In genomic region chr7:44965975-44966374, GRCm38 (mm10) we compare ENCODE assay signal across 16 mouse cellular contexts. TPM values are rescaled to one million over a fixed set of nuclear protein-coding genes. Genes with fewer than 3 reads are reported as not detected.
DNase-seq lines count a peak whose midpoint lies in the region; ATAC-seq and TF ChIP-seq lines count a peak whose summit lies in the region.
"Had no signal": no experiment of that assay in that cellular context is flagged by ENCODE, and none has a peak within 500 bp of the region (broad histone marks: within the 10 kb centered on the region; RNA-seq: fewer than 3 reads in every experiment).

No protein-coding gene starts in this region.

- DNase-seq in kidney, postnatal 0 days (ENCODE audit: low spot score): no peak
- DNase-seq in kidney, adult 11 months: no peak
- no peak for DNase-seq in midbrain, postnatal 0 days (ENCODE audit: low spot score)
- DNase-seq in R1 (ENCODE audit: low read depth, low spot score): peak; percentile 47
- peak; percentile 28 for DNase-seq in stomach, postnatal 0 days (ENCODE audit: low spot score)
- no peak for DNase-seq in adrenal gland, postnatal 36 days
- DNase-seq: cerebellum, adult 11-12 months had no signal

- ATAC-seq in kidney, postnatal 0 days (replicated peaks; ENCODE audit: low FRiP score, low read depth): no peak
- no peak for ATAC-seq in midbrain, postnatal 0 days (ENCODE audit: low FRiP score)
- ATAC-seq in midbrain, embryonic 15.5 days (replicated peaks): no peak
- no peak for ATAC-seq in stomach, postnatal 0 days (ENCODE audit: low FRiP score, low TSS enrichment)
- ATAC-seq: forebrain, embryonic 13.5 days; hindbrain, postnatal 0 days had no signal

- no peak for TF ChIP-seq EP300 in stomach, postnatal 0 days (optimal IDR thresholded peaks at IDR 0.05)

- no peak overlapping the region for H3K4me3 ChIP-seq in kidney, postnatal 0 days (replicated peaks; ENCODE audit: low read depth, low read length)
- H3K4me3 ChIP-seq in midbrain, postnatal 0 days (ENCODE audit: low read depth, low read length): no peak overlapping the region
- no peak overlapping the region for H3K4me3 ChIP-seq in midbrain, embryonic 15.5 days
- H3K4me3 ChIP-seq in stomach, postnatal 0 days (ENCODE audit: low read depth, low read length): no peak overlapping the region
- H3K4me3 ChIP-seq: embryonic facial prominence, embryonic 15.5 days; forebrain, embryonic 13.5 days; stomach, embryonic 15.5 days had no signal

- no peak overlapping the region for H3K9ac ChIP-seq in kidney, postnatal 0 days (ENCODE audit: low read depth, low read length)
- H3K9ac ChIP-seq in midbrain, postnatal 0 days (replicated peaks; ENCODE audit: low read length, poor library complexity, severe bottlenecking): no peak overlapping the region
- no peak overlapping the region for H3K9ac ChIP-seq in midbrain, embryonic 15.5 days
- H3K9ac ChIP-seq in stomach, postnatal 0 days (ENCODE audit: low read length): no peak overlapping the region
- H3K9ac ChIP-seq: embryonic facial prominence, embryonic 15.5 days; forebrain, embryonic 13.5 days; stomach, embryonic 15.5 days had no signal

- H3K9me3 ChIP-seq in kidney, postnatal 0 days (replicated peaks; ENCODE audit: low read length): no peaks in the 10 kb centered on the region
- H3K9me3 ChIP-seq in midbrain, postnatal 0 days (ENCODE audit: low read length): no peaks in the 10 kb centered on the region
- no peaks in the 10 kb centered on the region for H3K9me3 ChIP-seq in midbrain, embryonic 15.5 days
- H3K9me3 ChIP-seq in stomach, postnatal 0 days (ENCODE audit: control insufficient read depth, low read length): no peaks in the 10 kb centered on the region
- H3K9me3 ChIP-seq: embryonic facial prominence, embryonic 15.5 days; forebrain, embryonic 13.5 days; stomach, embryonic 15.5 days had no signal

- H3K27me3 ChIP-seq in kidney, postnatal 0 days (ENCODE audit: insufficient read depth, low read length): no peaks in the 10 kb centered on the region
- H3K27me3 ChIP-seq in midbrain, postnatal 0 days (ENCODE audit: insufficient read depth, low read length): no peaks in the 10 kb centered on the region
- H3K27me3 ChIP-seq in midbrain, embryonic 15.5 days (replicated peaks): no peaks in the 10 kb centered on the region
- H3K27me3 ChIP-seq in stomach, postnatal 0 days (ENCODE audit: control insufficient read depth, insufficient read depth, low read length): no peaks in the 10 kb centered on the region
- H3K27me3 ChIP-seq: embryonic facial prominence, embryonic 15.5 days; forebrain, embryonic 13.5 days; stomach, embryonic 15.5 days had no signal

- H3K4me1 ChIP-seq in kidney, postnatal 0 days (replicated peaks; ENCODE audit: insufficient read depth, low read length): 0 out of 2 replicates have a peak, but pooled peaks cover 3% of the 10 kb centered on the region
- peaks cover under 1% of the 10 kb centered on the region; the same call in 1 of the 2 replicates for H3K4me1 ChIP-seq in midbrain, postnatal 0 days (ENCODE audit: insufficient read depth, low read length)
- peaks cover 2% of the 10 kb centered on the region for H3K4me1 ChIP-seq in midbrain, embryonic 15.5 days
- no peaks in the 10 kb centered on the region; the same call in 1 of the 2 replicates for H3K4me1 ChIP-seq in stomach, postnatal 0 days (replicated peaks; ENCODE audit: control insufficient read depth, insufficient read depth)

- TF ChIP-seq CTCF in kidney, postnatal 0 days (IDR thresholded peaks at IDR 0.05; ENCODE audit: low read depth): peak; percentile 37; the same call in 1 of the 2 replicates
- TF ChIP-seq CTCF in midbrain, postnatal 0 days (IDR thresholded peaks at IDR 0.05): 0 out of 2 replicates have a peak, but pooled peaks have one; percentile 22
- TF ChIP-seq CTCF in stomach, postnatal 0 days (IDR thresholded peaks at IDR 0.05; ENCODE audit: low read depth): peak; percentile 47

- H3K36me3 ChIP-seq in kidney, postnatal 0 days (ENCODE audit: insufficient read depth, low read length): 0 out of 2 replicates have a peak, but pooled peaks cover 8% of the 10 kb centered on the region
- peaks cover 33% of the 10 kb centered on the region for H3K36me3 ChIP-seq in midbrain, postnatal 0 days (ENCODE audit: insufficient read depth, low read length)
- H3K36me3 ChIP-seq in midbrain, embryonic 15.5 days (replicated peaks): peaks cover 20% of the 10 kb centered on the region
- 0 out of 2 replicates have a peak, but pooled peaks cover 2% of the 10 kb centered on the region for H3K36me3 ChIP-seq in stomach, postnatal 0 days (ENCODE audit: control insufficient read depth, insufficient read depth, low read length)
- H3K36me3 ChIP-seq: stomach, embryonic 15.5 days had no signal

- no peak overlapping the region for H3K27ac ChIP-seq in kidney, postnatal 0 days
- H3K27ac ChIP-seq in midbrain, postnatal 0 days (ENCODE audit: low read depth, low read length): no peak overlapping the region
- no peak overlapping the region for H3K27ac ChIP-seq in midbrain, embryonic 15.5 days
- no peak overlapping the region for H3K27ac ChIP-seq in stomach, postnatal 0 days (replicated peaks)
- H3K27ac ChIP-seq: embryonic facial prominence, embryonic 15.5 days; forebrain, embryonic 13.5 days; hindbrain, postnatal 0 days; macrophage; stomach, embryonic 15.5 days had no signal

- H3K4me2 ChIP-seq in kidney, postnatal 0 days (ENCODE audit: low read length): no peak overlapping the region
- no peak overlapping the region for H3K4me2 ChIP-seq in midbrain, postnatal 0 days (ENCODE audit: low read depth, low read length, poor library complexity, severe bottlenecking)
- no peak overlapping the region for H3K4me2 ChIP-seq in midbrain, embryonic 15.5 days
- H3K4me2 ChIP-seq in stomach, postnatal 0 days (replicated peaks; ENCODE audit: low read depth): no peak overlapping the region
- H3K4me2 ChIP-seq: embryonic facial prominence, embryonic 15.5 days; forebrain, embryonic 13.5 days; stomach, embryonic 15.5 days had no signal

- WGBS in kidney, postnatal 0 days: 79% methylated on average over 7 of the region's 7 CpGs
- WGBS in midbrain, postnatal 0 days: 83% methylated on average over 7 of the region's 7 CpGs
- WGBS in midbrain, embryonic 15.5 days: 78% methylated on average over 7 of the region's 7 CpGs
- WGBS in stomach, postnatal 0 days: 77% methylated on average over 7 of the region's 7 CpGs

RNA-seq across cellular contexts. Expression of gene Cpt1c, which starts 8.7 kb away (rescaled TPM):
- polyA plus RNA-seq in kidney, postnatal 0 days (2015; fragmentation: Nextera tagmentation; extraction: Ambion mirVana): 13.2 and 13.7 TPM in 2 replicates
- 88.1 and 90.1 TPM in 2 replicates for total RNA-seq in midbrain, postnatal 0 days (2014; rRNA removed)
- polyA plus RNA-seq in midbrain, postnatal 0 days (2015; fragmentation: Nextera tagmentation; extraction: Ambion mirVana): 54.0 and 56.9 TPM in 2 replicates
- polyA plus RNA-seq in midbrain, embryonic 15.5 days (2015; fragmentation: Nextera tagmentation; extraction: Ambion mirVana): 56.5 and 58.2 TPM in 2 replicates
- 5.6 and 7.3 TPM in 2 replicates for polyA plus RNA-seq in stomach, postnatal 0 days (2015; fragmentation: Nextera tagmentation; extraction: Ambion mirVana)
- total RNA-seq in adrenal gland, postnatal 36 days (2021): 10 to 100 TPM in 1 of 2 experiments, 1 to 10 TPM in 1; 8.6 to 10.7 TPM
- polyA plus RNA-seq: macrophage had no signal

RNA-seq across cellular contexts. Expression of gene Prmt1, which starts 20.4 kb away (rescaled TPM):
- polyA plus RNA-seq in kidney, postnatal 0 days (2015; fragmentation: Nextera tagmentation; extraction: Ambion mirVana): 414 and 449 TPM in 2 replicates
- total RNA-seq in midbrain, postnatal 0 days (2014; rRNA removed): 218 and 285 TPM in 2 replicates
- polyA plus RNA-seq in midbrain, postnatal 0 days (2015; fragmentation: Nextera tagmentation; extraction: Ambion mirVana): 580 and 583 TPM in 2 replicates
- polyA plus RNA-seq in midbrain, embryonic 15.5 days (2015; fragmentation: Nextera tagmentation; extraction: Ambion mirVana): 697 and 717 TPM in 2 replicates
- 181 and 185 TPM in 2 replicates for polyA plus RNA-seq in stomach, postnatal 0 days (2015; fragmentation: Nextera tagmentation; extraction: Ambion mirVana)
- 100 to 1,000 TPM; 236 to 262 TPM for total RNA-seq in adrenal gland, postnatal 36 days (2021)

RNA-seq across cellular contexts. Expression of gene Tsks, which starts 23.0 kb away (rescaled TPM):
- 0.13 and 0.14 TPM in 2 replicates for polyA plus RNA-seq in kidney, postnatal 0 days (2015; fragmentation: Nextera tagmentation; extraction: Ambion mirVana)
- total RNA-seq in midbrain, postnatal 0 days (2014; rRNA removed): not detected in 2 replicates
- 0.12 and 0.17 TPM in 2 replicates for polyA plus RNA-seq in midbrain, postnatal 0 days (2015; fragmentation: Nextera tagmentation; extraction: Ambion mirVana)
- polyA plus RNA-seq in midbrain, embryonic 15.5 days (2015; fragmentation: Nextera tagmentation; extraction: Ambion mirVana): 0.11 and 0.21 TPM in 2 replicates
- 0.08 TPM in 1 of 2 replicates, not detected in the other for polyA plus RNA-seq in stomach, postnatal 0 days (2015; fragmentation: Nextera tagmentation; extraction: Ambion mirVana)
- total RNA-seq in adrenal gland, postnatal 36 days (2021): not detected
- total RNA-seq: heart, adult 8-10 months; heart, postnatal 25 days; hindbrain, postnatal 0 days had no signal
- polyA plus RNA-seq: forebrain, embryonic 13.5 days; macrophage; small intestine, adult 2 months had no signal

RNA-seq across cellular contexts. Expression of gene Irf3, which starts 31.5 kb away (rescaled TPM):
- 73.6 and 76.0 TPM in 2 replicates for polyA plus RNA-seq in kidney, postnatal 0 days (2015; fragmentation: Nextera tagmentation; extraction: Ambion mirVana)
- 37.2 and 40.6 TPM in 2 replicates for total RNA-seq in midbrain, postnatal 0 days (2014; rRNA removed)
- polyA plus RNA-seq in midbrain, postnatal 0 days (2015; fragmentation: Nextera tagmentation; extraction: Ambion mirVana): 25.6 and 25.9 TPM in 2 replicates
- polyA plus RNA-seq in midbrain, embryonic 15.5 days (2015; fragmentation: Nextera tagmentation; extraction: Ambion mirVana): 61.9 and 66.8 TPM in 2 replicates
- 55.7 and 59.8 TPM in 2 replicates for polyA plus RNA-seq in stomach, postnatal 0 days (2015; fragmentation: Nextera tagmentation; extraction: Ambion mirVana)
- 100 to 1,000 TPM in 1 of 2 experiments, 10 to 100 TPM in 1; 90.4 to 123 TPM for total RNA-seq in adrenal gland, postnatal 36 days (2021)

RNA-seq across cellular contexts. Expression of gene Bcl2l12, which starts 32.5 kb away (rescaled TPM):
- 42.8 and 43.4 TPM in 2 replicates for polyA plus RNA-seq in kidney, postnatal 0 days (2015; fragmentation: Nextera tagmentation; extraction: Ambion mirVana)
- total RNA-seq in midbrain, postnatal 0 days (2014; rRNA removed): 7.8 and 11.4 TPM in 2 replicates
- polyA plus RNA-seq in midbrain, postnatal 0 days (2015; fragmentation: Nextera tagmentation; extraction: Ambion mirVana): 5.9 and 8.4 TPM in 2 replicates
- 10.0 and 12.3 TPM in 2 replicates for polyA plus RNA-seq in midbrain, embryonic 15.5 days (2015; fragmentation: Nextera tagmentation; extraction: Ambion mirVana)
- polyA plus RNA-seq in stomach, postnatal 0 days (2015; fragmentation: Nextera tagmentation; extraction: Ambion mirVana): 23.0 and 23.4 TPM in 2 replicates
- 10 to 100 TPM; 16.5 to 17.4 TPM for total RNA-seq in adrenal gland, postnatal 36 days (2021)

Comparison
In these comparisons a context has a peak if more than half of its experiments do, and no peak if none do; other contexts are left out.
1. DNase-seq: peak in R1 (single experiment) and stomach, postnatal 0 days (single experiment); none in kidney, postnatal 0 days (single experiment), kidney, adult 11 months (single experiment), midbrain, postnatal 0 days (single experiment) and adrenal gland, postnatal 36 days (0 of 2).
2. Peak in every context shown above with its lines, with median percentiles within 50 percentile points of each other: CTCF ChIP-seq.